Comparison of ENCODE assay signal across 7 mouse cellular contexts in genomic region chr2:105615891-105616733, GRCm38 (mm10). TPM values are rescaled to one million over a fixed set of nuclear protein-coding genes. Genes with fewer than 3 reads are reported as not detected.
DNase-seq lines count a peak whose midpoint lies in the region; ATAC-seq and TF ChIP-seq lines count a peak whose summit lies in the region.

No protein-coding gene starts in this region.

- H3K27me3 ChIP-seq in MEL (ENCODE audit: control insufficient read depth in 1 of 2, insufficient read depth in 2 of 2, low read length in 2 of 2) = peaks cover 0 to 2% of the 10 kb centered on the region in 2 experiments; a peak in 2 of 4 replicates
- H3K27me3 ChIP-seq in hindbrain, embryonic 11.5 days (ENCODE audit: control insufficient read depth, insufficient read depth, low read length) = no peaks in the 10 kb centered on the region
- H3K27me3 ChIP-seq in splenic B cell, adult 2 months (ENCODE audit: control insufficient read depth, insufficient read depth, low read length, poor library complexity, severe bottlenecking) = no peaks in the 10 kb centered on the region

- H3K9ac ChIP-seq in MEL (ENCODE audit: control insufficient read depth, low read depth, low read length, poor library complexity, severe bottlenecking) = no peak overlapping the region
- H3K9ac ChIP-seq in hindbrain, embryonic 11.5 days (ENCODE audit: low read depth, low read length) = 0 out of 2 replicates have a peak overlapping the region, but pooled peaks have one; percentile 28

- H3K4me1 ChIP-seq in MEL (ENCODE audit: control insufficient read depth in 1 of 2, insufficient read depth in 2 of 2, low read length in 2 of 2) = no peaks in the 10 kb centered on the region
- H3K4me1 ChIP-seq in bone marrow macrophage, adult 2 months (ENCODE audit: control insufficient read depth, insufficient read depth, low read length) = no peaks in the 10 kb centered on the region
- H3K4me1 ChIP-seq in embryonic fibroblast, embryonic 13.5 days (ENCODE audit: control insufficient read depth, insufficient read depth, low read length) = no peaks in the 10 kb centered on the region
- H3K4me1 ChIP-seq in hindbrain, embryonic 11.5 days (replicated peaks; ENCODE audit: control insufficient read depth, insufficient read depth, low read length) = peaks cover 7% of the 10 kb centered on the region; the same call in 1 of the 2 replicates

- peak; percentile 58 for ATAC-seq in hindbrain, embryonic 11.5 days (ENCODE audit: low FRiP score)
- ATAC-seq in megakaryocyte progenitor cell, adult 5-6 weeks (replicated peaks; ENCODE audit: poor library complexity) = peak; percentile 60

- WGBS in hindbrain, embryonic 11.5 days = 24% methylated on average over 18 of the region's 18 CpGs

- TF ChIP-seq CTCF in MEL (IDR thresholded peaks at IDR 0.05 in 2 of 3, conservative IDR thresholded peaks at IDR 0.05 in 1 of 3; ENCODE audit: control insufficient read depth in 1 of 3, insufficient read depth in 1 of 3, low read depth in 2 of 3, low read length in 3 of 3, poor library complexity in 1 of 3, severe bottlenecking in 1 of 3) = peak; percentile 55 to 62 (median 61)
- peak; percentile 38 for TF ChIP-seq CTCF in bone marrow macrophage, adult 2 months (IDR thresholded peaks at IDR 0.05; ENCODE audit: low read depth, low read length)
- 0 out of 2 replicates have a peak, but pooled peaks have one; percentile 13 for TF ChIP-seq CTCF in embryonic fibroblast, embryonic 13.5 days (IDR thresholded peaks at IDR 0.05; ENCODE audit: borderline replicate concordance, insufficient read depth, low read length)

- H3K9me3 ChIP-seq in MEL (replicated peaks; ENCODE audit: insufficient read depth, low read length) = no peaks in the 10 kb centered on the region
- H3K9me3 ChIP-seq in hindbrain, embryonic 11.5 days (ENCODE audit: control insufficient read depth, low read length) = no peaks in the 10 kb centered on the region

- H3K4me2 ChIP-seq in hindbrain, embryonic 11.5 days (replicated peaks; ENCODE audit: low read depth, low read length) = peak overlapping the region; percentile 28

- no peak overlapping the region for H3K27ac ChIP-seq in MEL (ENCODE audit: control insufficient read depth, low read depth, low read length)
- no peak overlapping the region for H3K27ac ChIP-seq in bone marrow macrophage, adult 2 months (ENCODE audit: insufficient read depth, low read depth, low read length)
- no peak overlapping the region for H3K27ac ChIP-seq in embryonic fibroblast, embryonic 13.5 days (ENCODE audit: insufficient read depth, low read length)
- peak overlapping the region; percentile 24; the same call in 1 of the 2 replicates for H3K27ac ChIP-seq in hindbrain, embryonic 11.5 days (ENCODE audit: low read depth, low read length)

- no peak for TF ChIP-seq EP300 in MEL (IDR thresholded peaks at IDR 0.05; ENCODE audit: low read depth in 1 of 2, low read length in 2 of 2)

- no peaks in the 10 kb centered on the region for H3K79me2 ChIP-seq in MEL (ENCODE audit: control insufficient read depth, insufficient read depth, low read length, poor library complexity)

- peak; percentile 75 for TF ChIP-seq RAD21 in MEL (IDR thresholded peaks at IDR 0.05; ENCODE audit: low read depth, low read length)

- peak; percentile 61 for DNase-seq in MEL (ENCODE audit: low read depth, low spot score)
- peak; percentile 76 for DNase-seq in hindbrain, embryonic 11.5 days (ENCODE audit: low spot score)
- peak; percentile 18 to 58 for DNase-seq in layer of hippocampus, postnatal 25 days (ENCODE audit: extremely low spot score in 1 of 2, low spot score in 1 of 2)
- peak; percentile 1 for DNase-seq in splenic B cell, adult 2 months (ENCODE audit: low read depth, low spot score)

- H3K4me3 ChIP-seq in MEL (ENCODE audit: control insufficient read depth in 1 of 2, insufficient read depth in 1 of 2, low read depth in 2 of 2, low read length in 2 of 2) = no peak overlapping the region
- H3K4me3 ChIP-seq in bone marrow macrophage, adult 2 months (ENCODE audit: insufficient read depth, low read length) = no peak overlapping the region
- H3K4me3 ChIP-seq in embryonic fibroblast, embryonic 13.5 days (ENCODE audit: insufficient read depth, low read length) = no peak overlapping the region
- H3K4me3 ChIP-seq in hindbrain, embryonic 11.5 days (ENCODE audit: low read depth, low read length) = no peak overlapping the region; the same call in 1 of the 2 replicates

- TF ChIP-seq POLR2A in MEL (IDR thresholded peaks at IDR 0.05; ENCODE audit: control insufficient read depth in 1 of 2, insufficient read depth in 1 of 2, low read depth in 1 of 2, low read length in 2 of 2, poor library complexity in 1 of 2) = no peak
- no peak for TF ChIP-seq POLR2A in bone marrow macrophage, adult 2 months (IDR thresholded peaks at IDR 0.05; ENCODE audit: borderline replicate concordance, low read depth, low read length)
- no peak for TF ChIP-seq POLR2A in embryonic fibroblast, embryonic 13.5 days (IDR thresholded peaks at IDR 0.05; ENCODE audit: low read depth, low read length)

- H3K36me3 ChIP-seq in MEL (ENCODE audit: control insufficient read depth in 1 of 2, insufficient read depth in 2 of 2, low read length in 2 of 2) = no peaks in the 10 kb centered on the region
- H3K36me3 ChIP-seq in hindbrain, embryonic 11.5 days (ENCODE audit: control insufficient read depth, insufficient read depth, low read length) = no peaks in the 10 kb centered on the region
- no peaks in the 10 kb centered on the region for H3K36me3 ChIP-seq in splenic B cell, adult 2 months (ENCODE audit: control insufficient read depth, insufficient read depth, low read length, poor library complexity, severe bottlenecking)

TF ChIP-seq in MEL, 35 proteins besides CTCF, POLR2A, EP300 and RAD21:
- TF ChIP-seq ZC3H11A (IDR thresholded peaks at IDR 0.05; ENCODE audit: low read depth, low read length) (peak; percentile 95), SMC3 (IDR thresholded peaks at IDR 0.05; ENCODE audit: low read depth, low read length) (peak; percentile 92), RCOR1 (IDR thresholded peaks at IDR 0.05; ENCODE audit: low read depth, low read length) (no peak), NRF1 (IDR thresholded peaks at IDR 0.05; ENCODE audit: insufficient read depth, low read depth, low read length, poor library complexity, severe bottlenecking) (no peak)

RNA-seq across cellular contexts. Expression of gene Pax6, which starts 52.6 kb away (rescaled TPM):
- 7.5 and 10.4 TPM in 2 replicates for total RNA-seq in MEL (2012; rRNA removed)
- polyA plus RNA-seq in MEL (2012; ENCODE audit: insufficient read depth in 1 of 2, insufficient read length in 2 of 2, low read depth in 1 of 2, low replicate concordance in 2 of 2, missing spikeins in 1 of 2) = 10 to 100 TPM in 1 of 2 experiments, not detected in 1; 17.6 TPM
- not detected in 2 replicates for polyA plus RNA-seq in bone marrow macrophage, adult 2 months (2012; ENCODE audit: insufficient read depth, insufficient read length, missing spikeins)
- polyA plus RNA-seq in embryonic fibroblast, embryonic 13.5 days (2011; ENCODE audit: insufficient read length, low read depth, missing spikeins) = 1.8 and 2.2 TPM in 2 replicates
- polyA plus RNA-seq in hindbrain, embryonic 11.5 days (2014; fragmentation: Nextera tagmentation; extraction: Ambion mirVana) = 23.9 and 26.8 TPM in 2 replicates
- 1 to 10 TPM; 9.4 to 9.7 TPM for total RNA-seq in layer of hippocampus, postnatal 25 days (2021)
- total RNA-seq in megakaryocyte progenitor cell, adult 5-6 weeks (2015) = not detected in 2 replicates
- total RNA-seq in megakaryocyte progenitor cell, adult 5-6 weeks (2017) = not detected in 2 replicates

Comparison
In these comparisons a context has a peak if more than half of its experiments do, and no peak if none do; other contexts are left out.
1. DNase-seq: peak in every context shown above with its lines; median percentile 76 in hindbrain, embryonic 11.5 days; 61 in MEL; 38 in layer of hippocampus, postnatal 25 days; 1 in splenic B cell, adult 2 months.